Mouse (Mus musculus) heart, embryonic 10.5 days (tissue): Measurements from ENCODE around the gene Cbfa2t3. TPM values are rescaled to one million over a fixed set of nuclear protein-coding genes. Genes with fewer than 3 reads are reported as not detected.

Experiments used
- microRNA-seq: library from miRNA; unstranded; fragments of <30 nt; microRNA quantifications from one replicate; pipeline ENCODE4, GENCODE M21; 2017
- polyA plus RNA-seq: library from polyadenylated mRNA; unstranded; fragments of >200 nt; fragmentation: Nextera tagmentation; extraction: Ambion mirVana; gene quantifications from 2 replicates; pipeline ENCODE4 v1.2.1, GENCODE M21; 2016

Gene Cbfa2t3
- polyA plus RNA-seq, 1 experiment from 2014 or later = 5.5 TPM

Small RNA genes lying within 50 kb of the gene (microRNA-seq; reads per million reads assigned to microRNA genes)
- gene Mir6396 = not detected

Other genes starting within 250 kb of the Cbfa2t3 start
- 2.3 and 6.6 TPM in 2 replicates for gene Snai3, start 238.4 kb downstream of the Cbfa2t3 start, polyA plus RNA-seq
- 37.1 and 38.8 TPM in 2 replicates for gene Rnf166, start 223.0 kb downstream of the Cbfa2t3 start, polyA plus RNA-seq
- 40.5 and 45.9 TPM in 2 replicates for gene Ctu2, start 223.0 kb downstream of the Cbfa2t3 start, polyA plus RNA-seq
- gene Piezo1, start 147.8 kb downstream of the Cbfa2t3 start, polyA plus RNA-seq = 23.7 and 29.3 TPM in 2 replicates
- 47.6 TPM in 2 replicates for gene Cdt1, start 131.1 kb downstream of the Cbfa2t3 start, polyA plus RNA-seq
- gene Aprt, start 122.2 kb downstream of the Cbfa2t3 start, polyA plus RNA-seq = 318 and 361 TPM in 2 replicates
- 8.1 and 11.9 TPM in 2 replicates for gene Galns, start 87.6 kb downstream of the Cbfa2t3 start, polyA plus RNA-seq
- 52.9 and 67.4 TPM in 2 replicates for gene Trappc2l, start 87.5 kb downstream of the Cbfa2t3 start, polyA plus RNA-seq
- 0.19 TPM in 1 of 2 replicates, not detected in the other for gene Pabpn1l, start 76.4 kb downstream of the Cbfa2t3 start, polyA plus RNA-seq
- gene Acsf3, start 76.4 kb upstream of the Cbfa2t3 start, polyA plus RNA-seq = 17.3 and 19.8 TPM in 2 replicates
- gene Cdh15, start 148.9 kb upstream of the Cbfa2t3 start, polyA plus RNA-seq = 0.41 and 0.79 TPM in 2 replicates